28 mouse cellular contexts compared by ENCODE assay signal in genomic region chr2:59933129-59933528, GRCm38 (mm10).
"Had no signal": no experiment of that assay in that cellular context is flagged by ENCODE, and none has a peak within 500 bp of the region (broad histone marks: within the 10 kb centered on the region; RNA-seq: fewer than 3 reads in every experiment).

No protein-coding gene starts in this region.

- H3K4me3 ChIP-seq: gastrocnemius, adult 2 months; heart, embryonic 10.5 days; heart, embryonic 12.5 days; hindbrain, embryonic 10.5 days; hindbrain, embryonic 12.5 days; intestine, embryonic 15.5 days; layer of hippocampus, adult 2 months; left cerebral cortex, adult 2 months; limb, embryonic 10.5 days; limb, embryonic 12.5 days; liver, embryonic 13.5 days; liver, embryonic 15.5 days had no signal

- H3K27me3 ChIP-seq: heart, embryonic 12.5 days; hindbrain, embryonic 12.5 days; intestine, embryonic 15.5 days; limb, embryonic 12.5 days; liver, embryonic 13.5 days; liver, embryonic 15.5 days had no signal

- H3K27ac ChIP-seq: gastrocnemius, adult 2 months; heart, embryonic 10.5 days; hindbrain, embryonic 10.5 days; hindbrain, embryonic 12.5 days; hindbrain, embryonic 14.5 days; intestine, embryonic 15.5 days; layer of hippocampus, adult 2 months; left cerebral cortex, adult 2 months; limb, embryonic 10.5 days; limb, embryonic 12.5 days; liver, embryonic 13.5 days; liver, embryonic 15.5 days had no signal

- H3K4me1 ChIP-seq: hindbrain, embryonic 10.5 days; hindbrain, embryonic 12.5 days; intestine, embryonic 15.5 days; liver, embryonic 13.5 days; liver, embryonic 15.5 days had no signal

- H3K36me3 ChIP-seq: liver, embryonic 15.5 days had no signal

- ATAC-seq: hindbrain, embryonic 16.5 days; inflammation-experienced regulatory T-cells, adult 6 months; intestine, embryonic 15.5 days; intestine, postnatal 0 days had no signal

- H3K9me3 ChIP-seq: heart, embryonic 10.5 days; heart, embryonic 12.5 days; hindbrain, embryonic 10.5 days; hindbrain, embryonic 12.5 days; intestine, embryonic 15.5 days; limb, embryonic 10.5 days; limb, embryonic 12.5 days; liver, embryonic 13.5 days; liver, embryonic 15.5 days had no signal

- H3K9ac ChIP-seq: heart, embryonic 12.5 days; hindbrain, embryonic 12.5 days; hindbrain, embryonic 14.5 days; intestine, embryonic 15.5 days; limb, embryonic 12.5 days; liver, embryonic 13.5 days; liver, embryonic 15.5 days had no signal

- DNase-seq: gastrocnemius, adult 2 months; gastrocnemius, postnatal 10 days; gastrocnemius, postnatal 25 days; heart, adult 18-20 months; heart, postnatal 10 days; heart, postnatal 4 days; kidney, adult 18-20 months; kidney, adult 8-10 months; kidney, postnatal 10 days; kidney, postnatal 25 days; kidney, postnatal 4 days; liver; liver, embryonic 13.5 days had no signal

- H3K4me2 ChIP-seq: heart, embryonic 12.5 days; hindbrain, embryonic 12.5 days; hindbrain, embryonic 14.5 days; intestine, embryonic 15.5 days; limb, embryonic 12.5 days; liver, embryonic 11.5 days; liver, embryonic 13.5 days; liver, embryonic 15.5 days had no signal
